Mouse (Mus musculus) stomach, embryonic 16.5 days (tissue): ENCODE measurements at regions not wholly inside any gene's neighbourhood (a gene's known extent, or its start where the extent isn't known, plus 50 kb on each side); places are given as distances from the start of the nearest gene placed in this dataset.

ENCODE experiments used
- ATAC-seq: fragments of 200-750 bp; cut with Nextera tagmentation; 2 replicates; pipeline ENCODE4 v1.8.0; 2017; ENCODE audit warnings: moderate number of reproducible peaks, moderate TSS enrichment; ENCODE audit not compliant: insufficient read depth, low FRiP score
- H3K27ac ChIP-seq: fragments of 300-500 bp; sonication (generic); 2 replicates; pipeline ENCODE4 v1.5.1; 2014; ENCODE audit warnings: low read length
- H3K27me3 ChIP-seq: fragments of 300-500 bp; sonication (generic); 2 replicates; pipeline ENCODE4 v1.6.1; 2014; ENCODE audit warnings: low read length, control low read depth, mixed read lengths; ENCODE audit not compliant: control insufficient read depth, insufficient read depth
- H3K36me3 ChIP-seq: fragments of 300-500 bp; sonication (generic); 2 replicates; pipeline ENCODE4 v1.6.1; 2014; ENCODE audit warnings: low read length; ENCODE audit not compliant: control insufficient read depth, insufficient read depth
- H3K4me1 ChIP-seq: fragments of 300-500 bp; sonication (generic); 2 replicates; pipeline ENCODE4 v1.6.1; 2014; ENCODE audit warnings: low read length, control low read depth, mixed read lengths; ENCODE audit not compliant: control insufficient read depth, insufficient read depth
- H3K4me2 ChIP-seq: fragments of 300-500 bp; sonication (generic); 2 replicates; pipeline ENCODE4 v1.6.1; 2014; ENCODE audit warnings: low read depth, low read length, mixed read lengths
- H3K4me3 ChIP-seq: fragments of 300-500 bp; sonication (generic); replicated peaks from 2 replicates; pipeline ENCODE4 v1.5.1; 2014; ENCODE audit warnings: mild to moderate bottlenecking, low read length
- H3K9ac ChIP-seq: fragments of 300-500 bp; sonication (generic); 2 replicates; pipeline ENCODE4 v1.6.1; 2014; ENCODE audit warnings: low read length
- H3K9me3 ChIP-seq: fragments of 300-500 bp; sonication (generic); replicated peaks from 2 replicates; pipeline ENCODE4 v1.6.1; 2016; ENCODE audit warnings: low read length, control low read depth; ENCODE audit not compliant: control insufficient read depth
- WGBS: fragments of 180-500 bp; shearing (Covaris S2); extraction: QIAGEN DNeasy Blood & Tissue Kit; methylation state at CpG from one replicate; pipeline ENCODE4 v1.1.7; 2014; 5-methylcytosine and 5-hydroxymethylcytosine counted together

GRCm38 (mm10) chr1:130524744-130525143 is 62.2 kb upstream of the Cd55 start:
- Histone ChIP-seq H3K36me3 (no peaks in the 10 kb centered on the region), H3K4me2 (no peak overlapping the region), H3K4me3 (no peak overlapping the region), H3K27ac (no peak overlapping the region), H3K27me3 (no peaks in the 10 kb centered on the region), H3K9me3 (no peaks in the 10 kb centered on the region), H3K4me1 (no peaks in the 10 kb centered on the region), H3K9ac (no peak overlapping the region)
- 23% methylated on average over 5 of the region's 5 CpGs for WGBS
- no peak for ATAC-seq

GRCm38 (mm10) chr1:130517868-130518267 is 55.3 kb upstream of the Cd55 start:
- whole genome bisulfite sequencing, result 63% methylated on average over 5 of the region's 5 CpGs
- Histone ChIP-seq H3K9me3 (no peaks in the 10 kb centered on the region), H3K9ac (no peak overlapping the region), H3K36me3 (no peaks in the 10 kb centered on the region), H3K27me3 (no peaks in the 10 kb centered on the region), H3K4me3 (no peak overlapping the region), H3K4me1 (peaks cover 13% of the 10 kb centered on the region), H3K4me2 (no peak overlapping the region), H3K27ac (no peak overlapping the region)
- ATAC-seq, result no peak

GRCm38 (mm10) chr1:130516641-130517040 is 54.1 kb upstream of the Cd55 start:
- ATAC-seq, result no peak
- WGBS, result 76% methylated on average over 6 of the region's 6 CpGs

GRCm38 (mm10) chr1:130515316-130515715 is 52.8 kb upstream of the Cd55 start:
- ATAC-seq, result no peak
- H3K27me3 ChIP-seq, result no peaks in the 10 kb centered on the region
- no peak overlapping the region for H3K4me2 ChIP-seq
- no peak overlapping the region for H3K27ac ChIP-seq
- H3K9me3 ChIP-seq, result no peaks in the 10 kb centered on the region
- H3K4me1 ChIP-seq, result peaks cover 14% of the 10 kb centered on the region
- no peaks in the 10 kb centered on the region for H3K36me3 ChIP-seq
- H3K9ac ChIP-seq, result no peak overlapping the region
- 56% methylated on average over 6 of the region's 6 CpGs for WGBS
- no peak overlapping the region for H3K4me3 ChIP-seq

More at GRCm38 (mm10) chr1:130516641-130517040, 54.1 kb upstream of the Cd55 start:
- Histone ChIP-seq H3K27me3 (no peaks in the 10 kb centered on the region), H3K4me3 (no peak overlapping the region), H3K4me1 (peaks cover 14% of the 10 kb centered on the region), H3K36me3 (no peaks in the 10 kb centered on the region), H3K9ac (no peak overlapping the region), H3K4me2 (no peak overlapping the region), H3K9me3 (no peaks in the 10 kb centered on the region), H3K27ac (no peak overlapping the region)

GRCm38 (mm10) chr1:130513482-130513881 is 50.9 kb upstream of the Cd55 start:
- WGBS, result 52% methylated on average over 1 of the region's 1 CpGs
- no peak for ATAC-seq

DNA sequence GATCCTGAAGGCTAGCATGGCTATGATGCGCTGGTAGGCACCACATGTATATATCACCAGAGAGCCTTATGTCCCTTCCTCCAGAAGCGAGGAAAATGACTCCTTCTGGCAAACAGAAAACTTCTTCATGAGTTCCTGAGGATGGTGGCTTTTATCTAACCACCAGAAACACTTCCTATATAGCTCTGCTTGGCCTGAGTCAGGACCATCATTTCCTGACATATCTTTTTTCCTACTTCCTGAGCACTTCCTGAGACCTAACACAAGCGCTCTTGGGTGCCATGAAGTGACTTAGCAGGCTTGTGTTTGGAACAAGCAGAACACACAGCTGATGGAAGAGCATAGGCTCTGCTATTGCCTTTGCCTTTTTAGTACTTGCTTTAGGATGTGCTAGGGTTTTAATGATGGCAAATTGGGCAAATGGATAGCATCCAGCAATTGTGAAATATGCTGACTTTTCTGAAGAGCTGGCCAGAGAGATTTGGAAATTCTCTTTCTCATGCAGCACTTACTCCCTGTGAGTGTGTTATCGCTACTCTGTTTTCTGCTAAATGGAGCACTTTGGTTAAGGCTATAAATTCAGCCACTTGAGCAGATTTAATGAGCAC is 50.4 kb upstream of the Cd55 start:
- Histone ChIP-seq H3K9ac (no peak overlapping the region), H3K4me2 (no peak overlapping the region), H3K4me3 (no peak overlapping the region), H3K4me1 (peaks cover 26% of the 10 kb centered on the region), H3K27ac (peak overlapping the region; percentile 64), H3K36me3 (no peaks in the 10 kb centered on the region), H3K27me3 (no peaks in the 10 kb centered on the region), H3K9me3 (no peaks in the 10 kb centered on the region)
- 75% methylated on average over 4 of the region's 4 CpGs for WGBS
- no peak for ATAC-seq

More at GRCm38 (mm10) chr1:130513482-130513881, 50.9 kb upstream of the Cd55 start:
- Histone ChIP-seq H3K4me1 (peaks cover 22% of the 10 kb centered on the region), H3K27ac (no peak overlapping the region), H3K27me3 (no peaks in the 10 kb centered on the region), H3K4me3 (no peak overlapping the region), H3K9ac (no peak overlapping the region), H3K9me3 (no peaks in the 10 kb centered on the region), H3K4me2 (no peak overlapping the region), H3K36me3 (no peaks in the 10 kb centered on the region)
